Mouse (Mus musculus): ENCODE data around the gene Lurap1l. TPM values are rescaled to one million over a fixed set of nuclear protein-coding genes. Genes with fewer than 3 reads are reported as not detected.

Gene Lurap1l
- polyA plus RNA-seq, 1 experiment from 2014 or later, result 7.1 TPM

Small RNA genes lying within 50 kb of the gene (microRNA-seq; reads per million reads assigned to microRNA genes)
- not detected for gene Gm27452

Other genes with a start within 250 kb of the Lurap1l start
- 0.25 and 0.51 TPM in 2 replicates for gene Tyrp1, start 76.5 kb upstream of the Lurap1l start, polyA plus RNA-seq (2015; fragmentation: Nextera tagmentation; extraction: Ambion mirVana)

Data from embryonic facial prominence, embryonic 13.5 days (tissue).